Mouse (Mus musculus): Measurements from ENCODE around the gene Mrpl49.

Mrpl49 gene

DNA sequence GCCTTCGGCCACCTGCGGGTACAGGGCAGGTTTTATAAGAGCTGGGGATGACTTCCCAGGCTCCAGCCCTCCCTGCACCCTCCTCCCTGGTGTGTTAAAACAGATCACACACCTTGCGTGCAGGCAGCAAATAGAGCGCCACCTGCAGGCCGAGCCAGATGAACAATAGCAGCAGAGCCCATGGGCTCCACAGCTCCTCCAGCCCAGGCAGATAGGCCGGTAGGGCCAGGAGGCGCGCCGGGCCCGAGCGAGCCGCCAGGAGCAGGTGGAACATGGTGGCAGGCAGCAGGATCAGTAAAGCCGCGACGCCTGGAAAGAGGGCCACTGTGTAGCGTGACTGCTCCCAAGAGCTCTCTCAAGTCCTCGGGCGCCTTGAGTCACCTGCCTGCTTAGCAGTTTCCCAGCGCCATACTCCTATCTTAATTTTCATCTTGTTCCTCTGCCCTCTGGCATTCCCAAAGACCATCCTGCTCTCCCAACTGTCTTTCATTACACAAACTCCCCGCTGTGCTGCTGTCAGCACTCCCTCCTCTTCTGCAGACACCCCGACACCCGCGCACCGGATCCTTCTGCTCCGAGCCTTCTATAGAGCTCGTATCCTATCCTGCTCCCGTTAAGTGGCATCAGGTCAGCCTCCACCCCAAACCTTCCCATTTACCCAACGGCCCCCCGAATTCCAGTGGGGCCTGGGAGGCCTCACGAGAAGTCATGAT is 9.6 kb upstream of the Mrpl49 start:
- DNase-seq (ENCODE audit: low read depth): peak; percentile 91

DNA sequence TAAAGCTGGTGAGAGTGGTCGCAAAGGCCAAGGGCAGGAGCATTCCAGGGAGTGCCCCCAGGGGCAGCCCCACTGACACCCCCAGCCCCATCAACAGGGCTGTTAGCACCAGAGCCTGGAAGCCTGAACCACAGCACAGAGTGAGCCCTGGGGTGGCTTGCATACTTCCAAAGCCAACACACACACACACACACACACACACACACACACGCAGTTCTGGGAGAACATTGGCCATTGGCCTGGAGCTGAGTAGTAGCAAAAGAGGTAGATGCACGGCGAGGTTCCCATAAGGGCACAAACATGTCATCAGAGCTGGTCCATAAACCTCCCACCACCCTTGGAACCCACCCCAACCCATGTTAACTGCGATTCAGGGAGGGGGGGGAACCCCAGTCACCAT is 9.0 kb upstream of the Mrpl49 start:
- DNase-seq (ENCODE audit: low read depth): no peak

DNA sequence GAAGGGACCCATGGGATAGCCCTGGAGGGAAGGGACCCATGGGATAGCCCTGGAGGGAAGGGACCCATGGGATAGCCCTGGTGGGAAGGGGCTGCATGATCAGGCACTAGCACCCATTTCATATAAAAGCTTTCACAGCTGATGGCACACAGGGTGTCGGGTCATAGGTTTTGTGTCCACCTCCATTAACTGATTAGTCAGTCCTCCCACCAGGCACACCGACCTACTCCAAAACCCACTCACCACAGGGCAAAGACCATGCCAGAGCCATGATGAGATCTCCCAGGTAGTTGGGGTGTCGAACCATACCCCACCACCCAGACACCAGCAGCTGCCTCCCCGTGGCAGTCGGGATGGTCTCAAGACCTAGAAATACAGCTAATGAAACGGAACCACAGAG is 5.5 kb upstream of the Mrpl49 start:
- no peak for DNase-seq (ENCODE audit: low read depth)

DNA sequence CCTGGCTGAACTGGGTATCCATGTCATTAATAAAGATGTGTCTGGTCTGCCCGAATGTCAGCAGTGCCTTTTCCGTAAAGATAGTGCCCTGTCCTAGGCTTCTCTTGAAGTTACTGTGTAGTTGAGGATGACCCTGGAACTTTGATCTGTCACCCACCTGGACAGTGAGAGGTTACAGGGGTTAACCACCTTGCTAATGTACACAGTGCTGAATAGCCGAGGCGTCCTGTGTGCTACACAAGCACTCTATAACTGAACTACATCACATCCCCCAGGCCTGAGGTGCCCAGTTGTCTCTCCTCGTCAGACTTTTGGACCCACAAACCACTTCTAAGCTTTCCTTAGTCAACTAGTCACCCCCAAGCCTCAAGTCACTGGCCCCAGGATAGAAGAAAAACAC is 4.8 kb upstream of the Mrpl49 start:
- DNase-seq (ENCODE audit: low read depth): no peak

DNA sequence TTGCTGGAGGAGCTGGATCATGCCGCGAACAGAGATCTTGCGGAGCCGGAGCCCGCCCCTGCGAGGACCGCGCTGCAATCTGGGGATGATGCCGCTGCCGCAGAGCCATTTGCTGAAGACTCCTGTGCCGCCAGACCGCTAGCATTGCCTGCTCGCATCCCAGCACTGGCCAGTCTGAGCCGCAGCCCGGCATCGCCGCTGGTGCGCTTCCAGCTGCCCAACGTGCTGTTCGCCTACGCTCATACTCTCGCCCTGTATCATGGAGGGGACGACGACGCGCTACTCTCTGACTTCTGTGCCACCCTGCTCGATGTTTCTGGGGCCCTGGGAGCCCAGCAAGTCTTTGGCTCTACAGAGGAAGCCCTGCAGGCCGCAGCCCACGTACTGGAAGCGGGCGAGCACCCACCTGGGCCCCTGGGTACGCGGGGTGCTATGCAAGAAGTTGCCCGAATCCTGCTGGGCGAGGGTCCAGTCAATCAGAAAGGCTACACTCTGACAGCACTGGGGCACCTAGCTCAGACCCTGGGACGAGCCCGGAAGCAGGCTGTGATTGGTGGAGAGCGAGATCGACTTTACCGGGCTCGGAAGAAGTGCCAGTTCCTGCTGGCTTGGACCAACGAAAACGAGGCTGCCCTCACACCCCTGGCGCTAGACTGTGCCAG is 4.2 kb upstream of the Mrpl49 start:
- DNase-seq (ENCODE audit: low read depth): peak; percentile 86

DNA sequence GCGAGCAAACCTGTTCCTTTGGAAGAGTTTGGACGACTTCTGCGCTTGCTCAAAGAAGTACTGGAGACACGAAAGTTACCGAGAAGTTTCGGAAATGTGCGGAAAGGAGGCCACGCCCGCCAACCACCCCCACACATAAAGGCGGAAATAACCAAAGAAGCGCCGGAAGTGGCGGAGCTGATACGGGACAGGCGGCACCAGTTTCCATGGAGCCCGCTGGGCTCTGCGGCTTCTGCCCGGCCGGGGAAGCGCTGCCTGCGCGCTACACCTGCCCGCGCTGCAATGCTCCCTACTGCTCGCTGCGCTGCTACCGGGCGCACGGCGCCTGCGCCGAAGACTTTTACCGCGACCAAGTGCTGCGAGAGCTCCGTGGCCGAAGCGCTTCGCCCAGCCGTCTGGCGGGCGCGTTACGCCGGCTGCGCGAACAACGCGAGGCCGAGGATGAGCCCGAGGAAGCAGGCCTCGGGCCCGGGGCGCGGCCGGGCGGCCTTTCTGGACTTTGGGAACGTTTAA is 3.5 kb upstream of the Mrpl49 start, which contains the start of gene Znhit2:
Znhit2 (plus strand) TSS at position 172 of the 513 bp plus-strand sequence.
- peak; percentile 95 for DNase-seq (ENCODE audit: low read depth)

DNA sequence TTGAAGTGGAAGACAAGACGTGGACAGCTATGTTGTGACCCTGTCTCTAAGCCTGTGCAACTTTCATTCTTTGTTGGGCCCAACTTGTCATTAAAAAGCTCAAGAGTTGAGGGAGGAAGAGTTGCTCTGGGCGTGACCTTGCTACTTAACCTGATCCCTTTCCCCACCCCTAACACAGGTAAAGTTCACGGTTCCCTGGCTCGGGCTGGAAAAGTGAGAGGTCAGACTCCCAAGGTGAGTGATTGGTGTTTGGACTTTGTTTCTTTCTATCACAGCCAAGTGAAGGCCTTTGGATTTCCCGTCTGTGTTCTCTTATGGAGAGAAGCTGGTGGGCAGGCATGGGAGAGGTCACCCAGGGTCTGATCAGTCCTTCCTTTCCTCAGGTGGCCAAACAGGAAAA is 1.4 kb upstream of the Mrpl49 start:
- no peak for DNase-seq (ENCODE audit: low read depth)

DNA sequence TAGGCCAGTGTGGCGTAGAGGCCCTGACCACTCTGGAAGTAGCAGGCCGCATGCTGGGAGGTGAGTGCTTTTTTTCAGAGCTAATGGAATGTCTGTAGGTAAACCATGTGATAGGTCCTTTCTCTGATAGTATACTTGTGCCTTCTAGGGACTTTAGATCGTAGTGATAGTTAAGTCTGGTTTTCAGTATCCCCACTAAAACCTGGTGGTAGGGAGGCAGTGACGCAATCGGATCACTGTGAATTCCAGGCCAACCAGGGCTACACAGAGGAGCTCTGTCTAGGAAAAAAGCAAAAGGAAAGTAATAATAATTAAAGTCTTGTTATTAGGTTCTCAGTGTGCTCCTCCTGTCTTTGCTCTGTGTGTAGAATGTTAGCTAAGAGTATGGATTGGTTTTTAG is 928 bp upstream of the Mrpl49 start:
- DNase-seq (ENCODE audit: low read depth): peak; percentile 29

DNA sequence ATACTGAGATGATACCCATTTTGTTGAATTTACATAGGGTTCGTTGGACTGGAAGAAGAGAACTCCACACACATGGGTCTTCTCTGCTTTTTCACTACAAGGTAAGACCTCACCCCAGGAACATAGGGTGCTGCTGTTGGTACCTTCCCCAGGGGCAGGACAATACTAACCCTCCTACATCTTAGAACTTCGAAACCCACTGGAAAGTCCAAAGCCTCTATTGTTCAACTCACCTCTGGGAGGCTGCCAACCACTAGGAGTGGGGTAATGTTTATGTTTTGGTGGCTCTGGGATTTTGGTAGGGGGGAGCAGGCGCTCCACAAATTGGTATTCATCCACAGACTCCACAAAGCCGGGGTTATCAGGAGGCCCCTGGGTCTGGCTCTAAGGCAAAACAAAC is 889 bp downstream of the Mrpl49 start:
- DNase-seq (ENCODE audit: low read depth): no peak

DNA sequence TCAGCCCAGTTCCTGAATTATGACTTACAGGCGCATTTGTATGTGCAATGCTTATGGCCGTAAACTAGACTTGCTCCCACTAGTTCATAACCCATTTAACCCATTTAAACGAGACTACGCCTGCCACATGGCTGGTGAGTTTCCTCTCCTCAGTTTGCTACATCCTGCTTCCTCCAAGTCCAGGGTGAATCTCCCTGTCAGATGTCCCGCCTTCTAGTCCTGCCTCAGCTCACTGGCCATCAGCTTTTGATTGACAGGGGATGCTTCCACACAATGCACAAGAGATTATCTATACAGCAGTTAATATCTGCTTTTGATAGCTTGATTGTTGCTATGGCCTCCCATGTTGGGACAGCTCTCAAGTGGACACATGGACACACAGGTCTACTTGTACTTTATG is 3.3 kb downstream of the Mrpl49 start:
- DNase-seq (ENCODE audit: low read depth): peak; percentile 44

DNA sequence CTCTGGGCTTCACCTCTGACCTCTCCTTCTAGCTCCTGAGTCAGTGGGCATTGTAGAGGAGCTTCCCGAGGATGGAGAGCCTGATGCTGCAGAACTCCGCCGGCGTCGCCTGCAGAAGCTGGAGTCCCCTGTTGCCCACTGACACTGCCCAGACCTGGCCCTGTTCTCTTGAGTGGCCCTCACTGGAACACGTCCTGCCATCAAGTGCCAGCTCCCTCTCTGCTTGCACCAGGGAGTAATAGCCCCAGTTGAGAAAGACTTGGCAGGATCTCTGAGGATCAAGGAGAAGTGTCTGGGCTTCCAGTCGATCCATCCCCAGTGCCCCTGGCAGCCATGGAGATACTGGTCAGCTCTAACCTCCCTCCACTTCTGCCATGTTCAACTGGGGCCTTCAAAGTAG is 5.1 kb downstream of the Mrpl49 start:
- no peak for DNase-seq (ENCODE audit: low read depth)

DNA sequence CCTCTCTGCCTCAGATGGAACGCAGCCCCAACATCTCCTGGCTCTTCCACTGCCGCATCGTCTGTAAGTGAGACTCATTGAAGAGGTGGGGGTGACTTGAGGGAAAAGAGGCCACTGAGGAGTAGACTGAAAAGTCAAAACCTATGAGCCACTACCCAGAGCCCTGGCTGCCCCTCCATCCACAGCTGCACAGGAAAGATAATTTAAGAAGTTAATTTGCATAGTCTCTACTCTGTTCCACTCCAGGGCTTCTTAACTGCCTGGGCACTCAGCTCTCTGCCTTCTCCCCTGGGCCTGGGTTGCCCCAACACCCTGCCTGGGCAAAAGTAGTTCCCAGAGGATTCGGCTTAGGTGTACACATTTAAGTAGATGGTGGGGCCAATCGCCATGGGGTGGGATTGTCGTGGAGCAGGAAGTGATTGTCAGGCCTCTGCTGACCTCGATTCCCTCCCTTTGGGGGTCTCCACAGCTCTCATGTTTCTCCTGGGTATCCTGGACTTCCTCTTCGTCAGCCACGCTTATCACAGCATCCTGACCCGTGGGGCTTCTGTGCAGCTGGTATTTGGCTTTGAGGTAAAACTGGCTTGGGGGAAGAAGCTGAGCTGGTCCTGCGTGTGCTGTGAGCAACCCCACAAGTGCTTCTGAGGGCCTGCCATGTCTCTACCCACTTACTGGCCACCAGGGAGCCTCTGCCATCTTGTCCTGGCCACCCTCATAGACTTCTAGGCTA is 8.7 kb downstream of the Mrpl49 start:
- no peak for DNase-seq (ENCODE audit: low read depth)

DNA sequence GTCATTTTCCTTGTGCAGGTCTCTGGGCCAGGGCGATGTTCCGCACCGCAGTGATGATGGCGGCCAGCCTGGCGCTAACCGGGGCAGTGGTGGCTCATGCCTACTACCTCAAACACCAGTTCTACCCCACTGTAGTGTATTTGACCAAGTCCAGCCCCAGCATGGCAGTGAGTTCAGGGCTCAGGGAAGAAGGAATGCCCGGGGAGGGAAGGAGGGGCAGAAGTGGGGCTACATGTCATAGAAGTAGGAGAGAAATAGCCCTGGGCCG is 9.8 kb downstream of the Mrpl49 start:
- no peak for DNase-seq (ENCODE audit: low read depth)

DNA sequence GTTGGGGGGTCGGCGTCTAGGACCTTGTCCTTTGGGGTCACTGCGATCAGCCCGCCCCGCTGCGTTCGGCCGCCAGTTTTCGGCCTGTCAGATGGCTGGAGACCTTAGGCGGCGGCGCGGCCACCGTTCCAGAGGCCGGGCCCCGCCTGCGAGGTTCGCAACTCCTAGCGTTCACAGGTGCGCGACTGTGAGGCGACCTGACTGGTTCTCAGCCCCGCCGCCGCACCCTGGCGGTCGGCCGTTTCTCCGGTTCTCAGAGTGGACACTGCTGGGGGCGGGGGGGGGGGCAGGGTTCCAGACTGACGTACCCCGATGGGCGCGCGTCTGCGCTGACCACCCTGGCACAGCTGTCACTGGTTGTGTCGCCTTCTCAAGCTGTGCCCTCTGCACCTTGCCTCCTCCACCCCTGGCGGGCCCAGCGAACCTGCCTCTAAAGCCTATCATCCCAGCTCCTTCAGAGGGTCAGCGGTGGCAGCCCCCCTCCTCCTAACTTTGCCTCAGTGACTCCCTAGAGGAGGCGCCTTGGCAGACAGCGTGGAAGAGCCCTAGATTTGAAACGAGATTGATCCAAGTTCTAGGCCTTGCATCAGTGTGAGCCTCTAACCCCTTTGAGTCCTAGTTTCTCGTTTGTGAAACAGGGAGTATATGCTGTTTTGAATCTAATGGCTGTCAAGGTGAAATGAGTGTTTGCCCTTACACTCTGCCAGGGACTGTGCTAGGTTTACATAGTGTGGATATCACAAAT is 10.3 kb downstream of the Mrpl49 start:
- DNase-seq (ENCODE audit: low read depth): no peak

DNA sequence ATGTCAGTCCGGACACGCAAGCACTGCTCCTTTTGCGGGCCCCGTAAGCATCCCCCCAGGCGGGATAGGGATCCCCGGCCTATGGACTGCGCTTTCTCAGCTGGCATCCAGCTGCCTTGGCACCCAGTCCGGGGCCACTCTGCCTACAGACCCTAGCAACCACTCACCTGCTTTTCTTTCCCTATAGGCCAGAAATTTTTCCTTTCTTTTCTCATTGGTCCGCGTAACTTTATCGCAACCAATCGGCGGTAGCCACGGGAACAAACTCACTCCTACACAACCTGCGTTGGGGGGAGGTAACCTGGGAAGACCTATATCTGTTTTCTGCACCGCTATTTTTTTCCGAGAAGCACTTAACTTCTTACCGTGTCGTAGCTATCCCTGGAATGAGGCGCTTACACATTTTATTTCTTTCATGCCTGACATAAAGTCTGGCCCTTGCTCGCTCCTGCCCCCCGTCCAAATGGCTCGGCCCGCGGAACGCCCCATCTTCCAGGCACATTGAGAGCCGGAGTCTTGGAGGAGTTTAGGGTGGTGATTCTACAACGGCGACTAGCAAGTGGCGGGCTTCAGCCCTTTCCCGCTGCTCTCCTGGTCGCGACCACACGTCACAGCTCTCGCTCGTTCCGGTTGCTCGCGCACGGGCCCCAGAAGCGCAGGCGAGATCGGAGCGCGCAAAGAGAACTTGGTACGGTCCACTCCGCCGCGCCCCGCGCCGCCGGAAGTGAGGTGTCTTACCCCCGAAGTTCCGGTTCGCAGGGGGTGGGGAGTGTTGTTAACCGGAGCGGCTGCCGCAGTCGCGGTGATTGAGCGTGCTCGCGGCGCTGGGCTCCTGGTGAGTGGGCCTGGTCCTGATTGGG is 11.1 kb downstream of the Mrpl49 start, which contains the start of gene Syvn1:
Syvn1 (plus strand) TSS at position 283 of the 860 bp plus-strand sequence.
- peak; percentile 98 for DNase-seq (ENCODE audit: low read depth)

DNA sequence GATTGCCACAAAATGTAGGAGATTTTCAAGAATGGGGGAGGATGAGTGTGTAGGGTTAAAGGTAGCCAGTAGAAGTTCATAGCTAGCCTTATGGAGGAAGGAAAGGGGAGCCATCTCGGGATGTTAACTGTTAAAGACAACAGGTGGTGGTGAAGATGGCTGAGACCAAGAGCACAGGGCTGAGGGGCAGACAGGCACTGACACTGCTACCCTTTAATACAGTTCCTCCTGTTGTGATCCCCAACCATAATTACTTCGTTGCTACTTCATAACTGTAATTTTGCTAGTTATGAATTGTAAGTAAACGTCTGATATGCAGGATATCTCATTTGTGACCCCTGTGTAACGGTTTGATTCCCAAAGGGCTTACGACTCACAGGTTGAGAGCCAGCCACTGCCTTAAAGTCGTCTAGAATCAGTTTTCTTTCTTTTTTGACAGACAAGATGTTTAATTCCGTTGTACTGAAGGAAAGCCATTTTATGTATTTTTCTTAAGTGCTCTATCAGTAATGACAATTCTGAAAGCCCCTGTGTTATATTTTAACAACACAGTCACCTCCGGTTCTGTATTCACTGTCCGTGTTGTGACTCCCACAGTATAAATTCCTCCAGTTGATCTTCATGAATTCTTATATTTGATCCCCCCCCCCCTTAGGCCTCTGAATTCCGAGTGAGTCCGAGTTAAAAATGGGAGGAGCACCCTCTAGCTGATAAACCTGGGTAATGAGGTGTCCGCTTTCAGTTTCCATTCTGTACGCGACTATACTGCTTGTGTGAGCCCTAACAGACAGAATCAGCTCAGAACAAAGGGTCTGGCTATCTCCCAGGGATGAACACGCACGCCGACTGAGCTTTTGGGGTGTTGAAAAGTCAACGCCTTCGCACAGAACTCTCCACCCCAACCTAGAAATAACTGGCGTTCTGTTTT is 12.0 kb downstream of the Mrpl49 start:
- peak; percentile 85 for DNase-seq (ENCODE audit: low read depth)

DNA sequence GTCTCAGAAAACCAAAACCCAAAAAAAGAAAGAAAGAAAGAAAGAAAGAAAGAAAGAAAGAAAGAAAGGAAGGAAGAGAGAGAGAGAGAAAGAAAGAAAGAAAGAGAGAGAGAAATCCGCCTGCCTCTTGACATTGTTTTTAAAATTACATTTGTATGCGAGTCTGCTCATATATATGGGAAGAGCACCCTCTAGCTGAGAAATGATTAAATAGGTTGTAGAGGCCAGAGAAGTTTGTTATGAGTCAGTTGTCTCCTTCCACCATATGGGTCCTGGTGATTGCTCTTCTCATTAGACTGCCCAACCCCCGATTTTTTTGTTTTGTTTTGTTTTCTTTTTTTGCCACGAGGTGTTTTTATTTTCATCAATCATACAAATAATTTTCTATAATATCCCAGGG is 13.5 kb downstream of the Mrpl49 start:
- DNase-seq (ENCODE audit: low read depth): peak; percentile 86

DNA sequence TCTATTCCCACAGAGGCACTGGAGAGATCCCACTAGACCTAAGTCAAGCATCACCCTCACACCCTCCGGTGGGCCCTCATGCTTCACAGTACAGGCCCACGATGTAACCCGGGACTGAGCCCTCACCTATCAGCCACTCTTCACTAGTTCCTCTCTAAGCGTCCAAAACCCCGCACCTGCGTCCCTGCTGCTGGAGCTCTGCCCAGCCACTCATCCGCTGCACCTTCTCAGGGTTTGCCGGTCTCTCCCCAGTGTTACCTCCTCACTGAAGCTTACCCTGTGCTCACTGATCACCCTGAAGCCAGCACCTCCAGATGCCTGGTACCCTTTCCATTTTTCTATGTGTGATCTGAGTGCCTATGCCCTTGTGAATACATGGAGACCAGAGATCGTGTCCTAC is 15.3 kb downstream of the Mrpl49 start:
- no peak for DNase-seq (ENCODE audit: low read depth)

DNA sequence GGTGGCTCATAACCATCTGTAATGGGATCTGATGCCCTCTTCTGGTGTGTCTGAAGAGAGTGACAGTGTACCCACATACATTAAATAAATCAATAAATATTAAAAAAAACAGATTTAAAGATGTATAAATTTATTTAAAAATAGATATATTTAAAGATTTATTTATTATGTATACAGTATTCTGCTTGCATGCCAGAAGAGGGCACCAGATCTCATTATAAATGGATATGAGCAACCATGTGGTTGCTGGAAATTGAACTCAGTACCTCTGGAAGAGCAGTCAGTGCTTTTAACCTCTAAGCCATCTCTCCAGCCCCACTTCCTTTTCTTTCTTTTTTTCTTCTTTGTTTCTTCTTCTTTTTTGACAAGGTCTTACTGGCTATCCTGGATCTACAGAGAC is 17.6 kb downstream of the Mrpl49 start:
- DNase-seq (ENCODE audit: low read depth): peak; percentile 44

DNA sequence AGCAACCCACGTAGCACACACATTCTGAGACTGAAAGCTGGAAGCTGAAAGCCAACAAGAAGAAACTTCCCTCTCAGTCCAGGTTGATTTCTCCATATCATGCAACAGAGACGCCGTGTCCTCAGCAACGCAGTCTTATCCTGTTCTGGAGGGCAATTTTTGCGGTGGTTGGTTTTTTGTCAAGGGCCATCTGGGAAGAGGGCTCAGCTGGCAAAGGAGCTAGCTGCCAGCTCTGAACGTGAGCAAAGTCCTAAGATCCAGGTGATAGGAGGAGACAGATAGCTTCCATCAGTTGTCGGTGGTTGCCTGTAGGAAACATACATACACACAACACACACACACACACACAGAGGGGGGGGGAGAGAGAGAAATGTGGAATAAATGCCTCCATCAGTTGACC is 19.3 kb downstream of the Mrpl49 start:
- no peak for DNase-seq (ENCODE audit: low read depth)

Data from 416B (cell line).